Mouse (Mus musculus) c-Kit-positive CD71-positive TER-119-positive erythroid progenitor cells, embryonic 14.5 days (primary cell): ENCODE measurements around the gene Pabpc4.
"Not testable (repeated sequence)": the region's sequence is repeated elsewhere in the genome, so short reads cannot be mapped to it uniquely, and the experiment has no call there.

Experiments used
- DNase-seq: peaks from one replicate; pipeline ENCODE4 v3.0.0-alpha.2; 2013; ENCODE audit warnings: low spot score

The Pabpc4 gene

GRCm38 (mm10) chr4:123247147-123247880, 14.8 kb upstream of the Pabpc4 start:
- no peak for DNase-seq

GRCm38 (mm10) chr4:123248971-123249567, 13.1 kb upstream of the Pabpc4 start:
- no peak for DNase-seq

GRCm38 (mm10) chr4:123252214-123252613, 9.9 kb upstream of the Pabpc4 start:
- no peak for DNase-seq

GRCm38 (mm10) chr4:123254617-123255016, 7.5 kb upstream of the Pabpc4 start:
- DNase-seq: peak; percentile 53

- DNase-seq: no peak
These were observed 1.9 kb upstream of the Pabpc4 start for GRCm38 (mm10) chr4:123260071-123260746.

GRCm38 (mm10) chr4:123271063-123271462, 8.9 kb downstream of the Pabpc4 start:
- no peak for DNase-seq

- no peak for DNase-seq
These were observed 18.0 kb downstream of the Pabpc4 start for GRCm38 (mm10) chr4:123280117-123280516.

- DNase-seq: peak; percentile 93
These were observed 20.3 kb downstream of the Pabpc4 start for GRCm38 (mm10) chr4:123282500-123282899.

GRCm38 (mm10) chr4:123282915-123283674, 20.9 kb downstream of the Pabpc4 start:
- DNase-seq: not testable (repeated sequence)

- DNase-seq: not testable (repeated sequence)
These were observed 21.5 kb downstream of the Pabpc4 start for GRCm38 (mm10) chr4:123283675-123284064.

GRCm38 (mm10) chr4:123284731-123285624, 22.8 kb downstream of the Pabpc4 start:
- DNase-seq: peak; percentile 58

GRCm38 (mm10) chr4:123286790-123287189, 24.6 kb downstream of the Pabpc4 start:
- peak; percentile 90 for DNase-seq

- no peak for DNase-seq
These were observed 26.9 kb downstream of the Pabpc4 start for GRCm38 (mm10) chr4:123289038-123289437.

- no peak for DNase-seq
These were observed 30.2 kb downstream of the Pabpc4 start for GRCm38 (mm10) chr4:123292390-123292789.

- no peak for DNase-seq
These were observed 30.8 kb downstream of the Pabpc4 start for GRCm38 (mm10) chr4:123292989-123293388.

GRCm38 (mm10) chr4:123293661-123294443, 31.7 kb downstream of the Pabpc4 start:
- DNase-seq: no peak

- DNase-seq: not testable (repeated sequence)
These were observed 32.9 kb downstream of the Pabpc4 start for GRCm38 (mm10) chr4:123295026-123295425.

GRCm38 (mm10) chr4:123295516-123296147, 33.5 kb downstream of the Pabpc4 start:
- no peak for DNase-seq

GRCm38 (mm10) chr4:123296148-123296534, 34.0 kb downstream of the Pabpc4 start:
- no peak for DNase-seq
